In genomic region chr3:99227807-99228206, GRCm38 (mm10) we compare ENCODE assay signal across 27 mouse cellular contexts. TPM values are rescaled to one million over a fixed set of nuclear protein-coding genes. Genes with fewer than 3 reads are reported as not detected.
DNase-seq lines count a peak whose midpoint lies in the region; ATAC-seq and TF ChIP-seq lines count a peak whose summit lies in the region.
"Had no signal": no experiment of that assay in that cellular context is flagged by ENCODE, and none has a peak within 500 bp of the region (broad histone marks: within the 10 kb centered on the region; RNA-seq: fewer than 3 reads in every experiment).

No protein-coding gene starts in this region.

- H3K79me2 ChIP-seq in MEL (ENCODE audit: control insufficient read depth, insufficient read depth, low read length, poor library complexity), result no peaks in the 10 kb centered on the region

- DNase-seq in MEL (ENCODE audit: low read depth, low spot score), result peak; percentile 15
- no peak for DNase-seq in stomach, postnatal 0 days (ENCODE audit: low spot score)
- no peak for DNase-seq in left cerebral cortex, adult 18-20 months (ENCODE audit: low spot score in 2 of 2)
- DNase-seq in kidney, postnatal 4 days, result no peak
- DNase-seq in gastrocnemius, postnatal 4 days (ENCODE audit: low spot score in 2 of 2), result no peak
- DNase-seq: adrenal gland, adult 2 months; adrenal gland, postnatal 10 days; adrenal gland, postnatal 25 days; B cell, adult 2 months; cerebellum, adult 11 months; cerebellum, adult 18-20 months; cerebellum, adult 8-10 months; cerebellum, adult 9-11 months; cerebellum, postnatal 14 days; cerebellum, postnatal 36 days; forebrain, postnatal 0 days had no signal

- no peaks in the 10 kb centered on the region for H3K4me1 ChIP-seq in MEL (ENCODE audit: control insufficient read depth in 1 of 2, insufficient read depth in 2 of 2, low read length in 2 of 2)
- no peaks in the 10 kb centered on the region for H3K4me1 ChIP-seq in intestine, embryonic 16.5 days (ENCODE audit: control insufficient read depth, insufficient read depth, low read length)
- no peaks in the 10 kb centered on the region for H3K4me1 ChIP-seq in stomach, postnatal 0 days (replicated peaks; ENCODE audit: control insufficient read depth, insufficient read depth)
- no peaks in the 10 kb centered on the region for H3K4me1 ChIP-seq in forebrain, embryonic 16.5 days (replicated peaks; ENCODE audit: control insufficient read depth, insufficient read depth, low read length)
- H3K4me1 ChIP-seq: embryonic facial prominence, embryonic 10.5 days; embryonic facial prominence, embryonic 12.5 days; forebrain, embryonic 10.5 days; forebrain, embryonic 12.5 days had no signal

- H3K36me3 ChIP-seq in MEL (ENCODE audit: control insufficient read depth in 1 of 2, insufficient read depth in 2 of 2, low read length in 2 of 2), result no peaks in the 10 kb centered on the region
- H3K36me3 ChIP-seq in intestine, embryonic 16.5 days (ENCODE audit: control insufficient read depth, insufficient read depth, low read length), result no peaks in the 10 kb centered on the region
- H3K36me3 ChIP-seq in stomach, postnatal 0 days (ENCODE audit: control insufficient read depth, insufficient read depth, low read length), result no peaks in the 10 kb centered on the region
- H3K36me3 ChIP-seq in forebrain, embryonic 16.5 days (ENCODE audit: control insufficient read depth, insufficient read depth), result no peaks in the 10 kb centered on the region
- H3K36me3 ChIP-seq: embryonic facial prominence, embryonic 10.5 days; embryonic facial prominence, embryonic 12.5 days; forebrain, embryonic 10.5 days; forebrain, embryonic 12.5 days; G1E had no signal

- no peak for TF ChIP-seq POLR2A in MEL (IDR thresholded peaks at IDR 0.05; ENCODE audit: control insufficient read depth in 1 of 2, insufficient read depth in 1 of 2, low read depth in 1 of 2, low read length in 2 of 2, poor library complexity in 1 of 2)

- H3K27ac ChIP-seq in MEL (ENCODE audit: control insufficient read depth, low read depth, low read length), result no peak overlapping the region
- no peak overlapping the region for H3K27ac ChIP-seq in intestine, embryonic 16.5 days (ENCODE audit: low read length)
- no peak overlapping the region for H3K27ac ChIP-seq in stomach, postnatal 0 days (replicated peaks)
- H3K27ac ChIP-seq in forebrain, embryonic 16.5 days (ENCODE audit: low read length), result no peak overlapping the region
- H3K27ac ChIP-seq: embryonic facial prominence, embryonic 10.5 days; embryonic facial prominence, embryonic 12.5 days; forebrain, embryonic 10.5 days; forebrain, embryonic 12.5 days had no signal

- no peak for TF ChIP-seq RAD21 in MEL (IDR thresholded peaks at IDR 0.05; ENCODE audit: low read depth, low read length)

- H3K4me3 ChIP-seq in MEL (ENCODE audit: control insufficient read depth in 1 of 2, insufficient read depth in 1 of 2, low read depth in 2 of 2, low read length in 2 of 2), result no peak overlapping the region
- H3K4me3 ChIP-seq in intestine, embryonic 16.5 days (ENCODE audit: low read length), result no peak overlapping the region
- H3K4me3 ChIP-seq in stomach, postnatal 0 days (ENCODE audit: low read depth, low read length), result no peak overlapping the region
- H3K4me3 ChIP-seq in forebrain, embryonic 16.5 days (replicated peaks; ENCODE audit: low read length), result no peak overlapping the region
- H3K4me3 ChIP-seq: embryonic facial prominence, embryonic 10.5 days; embryonic facial prominence, embryonic 12.5 days; forebrain, embryonic 10.5 days; forebrain, embryonic 12.5 days had no signal

- TF ChIP-seq CTCF in MEL (IDR thresholded peaks at IDR 0.05 in 2 of 3, conservative IDR thresholded peaks at IDR 0.05 in 1 of 3; ENCODE audit: control insufficient read depth in 1 of 3, insufficient read depth in 1 of 3, low read depth in 2 of 3, low read length in 3 of 3, poor library complexity in 1 of 3, severe bottlenecking in 1 of 3), result no peak
- TF ChIP-seq CTCF in stomach, postnatal 0 days (IDR thresholded peaks at IDR 0.05; ENCODE audit: low read depth), result no peak

- peak; percentile 27; the same call in 1 of the 2 replicates for ATAC-seq in granulocyte monocyte progenitor cell, adult 5-6 weeks (replicated peaks; ENCODE audit: poor library complexity, severe bottlenecking)
- peak; percentile 81 for ATAC-seq in intestine, embryonic 16.5 days
- peak; percentile 93 for ATAC-seq in stomach, postnatal 0 days (ENCODE audit: low FRiP score, low TSS enrichment)
- ATAC-seq in forebrain, embryonic 16.5 days, result no peak
- ATAC-seq: CD4-positive, CD25-positive, alpha-beta regulatory T cell, adult 4 months; forebrain, embryonic 14.5 days; forebrain, postnatal 0 days had no signal

- no peak overlapping the region for H3K4me2 ChIP-seq in intestine, embryonic 16.5 days (ENCODE audit: low read depth, low read length)
- no peak overlapping the region for H3K4me2 ChIP-seq in stomach, postnatal 0 days (replicated peaks; ENCODE audit: low read depth)
- H3K4me2 ChIP-seq in forebrain, embryonic 16.5 days (ENCODE audit: low read length), result no peak overlapping the region
- H3K4me2 ChIP-seq: embryonic facial prominence, embryonic 12.5 days; forebrain, embryonic 12.5 days had no signal

- no peaks in the 10 kb centered on the region for H3K9me3 ChIP-seq in MEL (replicated peaks; ENCODE audit: insufficient read depth, low read length)
- H3K9me3 ChIP-seq in intestine, embryonic 16.5 days (ENCODE audit: control insufficient read depth, low read length), result no peaks in the 10 kb centered on the region
- no peaks in the 10 kb centered on the region for H3K9me3 ChIP-seq in stomach, postnatal 0 days (ENCODE audit: control insufficient read depth, low read length)
- H3K9me3 ChIP-seq in forebrain, embryonic 16.5 days (ENCODE audit: control insufficient read depth, low read length), result no peaks in the 10 kb centered on the region
- H3K9me3 ChIP-seq: embryonic facial prominence, embryonic 10.5 days; embryonic facial prominence, embryonic 12.5 days; forebrain, embryonic 10.5 days; forebrain, embryonic 12.5 days; G1E had no signal

- WGBS in intestine, embryonic 16.5 days, result 72% methylated on average over 2 of the region's 2 CpGs
- 59% methylated on average over 2 of the region's 2 CpGs for WGBS in stomach, postnatal 0 days
- WGBS in forebrain, embryonic 16.5 days, result 87% methylated on average over 2 of the region's 2 CpGs

- no peak for TF ChIP-seq EP300 in MEL (IDR thresholded peaks at IDR 0.05; ENCODE audit: low read depth in 1 of 2, low read length in 2 of 2)
- no peak for TF ChIP-seq EP300 in stomach, postnatal 0 days (optimal IDR thresholded peaks at IDR 0.05)

- no peaks in the 10 kb centered on the region for H3K27me3 ChIP-seq in MEL (ENCODE audit: control insufficient read depth in 1 of 2, insufficient read depth in 2 of 2, low read length in 2 of 2)
- H3K27me3 ChIP-seq in intestine, embryonic 16.5 days (replicated peaks; ENCODE audit: control insufficient read depth, insufficient read depth, low read length), result no peaks in the 10 kb centered on the region; the same call in 1 of the 2 replicates
- H3K27me3 ChIP-seq in stomach, postnatal 0 days (ENCODE audit: control insufficient read depth, insufficient read depth, low read length), result no peaks in the 10 kb centered on the region
- peaks cover 9% of the 10 kb centered on the region; the same call in 1 of the 2 replicates for H3K27me3 ChIP-seq in forebrain, embryonic 16.5 days (replicated peaks; ENCODE audit: control insufficient read depth, insufficient read depth, low read length)
- H3K27me3 ChIP-seq: CH12.LX; embryonic facial prominence, embryonic 12.5 days had no signal

- H3K9ac ChIP-seq in MEL (ENCODE audit: control insufficient read depth, low read depth, low read length, poor library complexity, severe bottlenecking), result no peak overlapping the region
- H3K9ac ChIP-seq in intestine, embryonic 16.5 days (ENCODE audit: low read depth, low read length), result no peak overlapping the region
- no peak overlapping the region for H3K9ac ChIP-seq in stomach, postnatal 0 days (ENCODE audit: low read length)
- H3K9ac ChIP-seq in forebrain, embryonic 16.5 days (replicated peaks; ENCODE audit: low read depth, low read length), result no peak overlapping the region
- H3K9ac ChIP-seq: embryonic facial prominence, embryonic 12.5 days; forebrain, embryonic 12.5 days; forebrain, postnatal 0 days had no signal

TF ChIP-seq in MEL, 35 proteins besides CTCF, POLR2A, EP300 and RAD21 (continues in another document):
- TF ChIP-seq BHLHE40 (IDR thresholded peaks at IDR 0.05; ENCODE audit: borderline replicate concordance, low read depth, low read length), result no peak
- TF ChIP-seq ZKSCAN1 (IDR thresholded peaks at IDR 0.05; ENCODE audit: low read depth, low read length), result no peak
- no peak for TF ChIP-seq GATA1 (IDR thresholded peaks at IDR 0.05; ENCODE audit: low read depth, low read length)
- no peak for TF ChIP-seq NRF1 (IDR thresholded peaks at IDR 0.05; ENCODE audit: insufficient read depth, low read depth, low read length, poor library complexity, severe bottlenecking)
- no peak for TF ChIP-seq SIN3A (IDR thresholded peaks at IDR 0.05; ENCODE audit: low read length)
- TF ChIP-seq HCFC1 (IDR thresholded peaks at IDR 0.05; ENCODE audit: low read depth, low read length), result no peak
- no peak for TF ChIP-seq UBTF (IDR thresholded peaks at IDR 0.05; ENCODE audit: borderline replicate concordance, insufficient read depth, low read depth, low read length)
- no peak for TF ChIP-seq TBP (IDR thresholded peaks at IDR 0.05; ENCODE audit: low read depth, low read length)
- TF ChIP-seq MYC (IDR thresholded peaks at IDR 0.05; ENCODE audit: low read depth, low read length), result no peak
- TF ChIP-seq KAT2A (conservative IDR thresholded peaks at IDR 0.05; ENCODE audit: low read depth, low read length), result no peak
- no peak for TF ChIP-seq MAZ (IDR thresholded peaks at IDR 0.05; ENCODE audit: low read depth, low read length)
- no peak for TF ChIP-seq RCOR1 (IDR thresholded peaks at IDR 0.05; ENCODE audit: low read depth, low read length)
- no peak for TF ChIP-seq ZNF384 (IDR thresholded peaks at IDR 0.05; ENCODE audit: low read depth, low read length)
- TF ChIP-seq SMC3 (IDR thresholded peaks at IDR 0.05; ENCODE audit: low read depth, low read length), result no peak

RNA-seq across cellular contexts. Expression of gene Tbx15, which starts 12.4 kb away (rescaled TPM):
- 8.9 and 9.8 TPM in 2 replicates for total RNA-seq in MEL (2012; rRNA removed)
- 10 to 100 TPM in 1 of 2 experiments, not detected in 1; 13.0 TPM for polyA plus RNA-seq in MEL (2012; ENCODE audit: insufficient read depth in 1 of 2, insufficient read length in 2 of 2, low read depth in 1 of 2, low replicate concordance in 2 of 2, missing spikeins in 1 of 2)
- total RNA-seq in granulocyte monocyte progenitor cell, adult 5-6 weeks (2014; fragmentation: Nextera tagmentation), result not detected in 2 replicates
- not detected in 2 replicates for total RNA-seq in granulocyte monocyte progenitor cell, adult 5-6 weeks (2017)
- 0.10 and 0.13 TPM in 2 replicates for polyA plus RNA-seq in intestine, embryonic 16.5 days (2015; fragmentation: Nextera tagmentation; extraction: Ambion mirVana)
- not detected in 2 replicates for polyA plus RNA-seq in stomach, postnatal 0 days (2015; fragmentation: Nextera tagmentation; extraction: Ambion mirVana)
- 1 to 10 TPM; 1.2 to 1.9 TPM for total RNA-seq in left cerebral cortex, adult 18-20 months (2021)
- 0.73 and 0.79 TPM in 2 replicates for polyA plus RNA-seq in forebrain, embryonic 16.5 days (2015; fragmentation: Nextera tagmentation; extraction: Ambion mirVana)
- 100 to 1,000 TPM; 111 to 117 TPM for total RNA-seq in gastrocnemius, postnatal 4 days (2021)
- polyA plus RNA-seq: CD4-positive, CD25-positive, alpha-beta regulatory T cell, adult 4 months; G1E had no signal

Comparison
In these comparisons a context has a peak if more than half of its experiments do, and no peak if none do; other contexts are left out.
1. RNA of gene Tbx15, which starts 12.4 kb away (total RNA-seq): 111 to 117 TPM in gastrocnemius, postnatal 4 days; 8.9 to 9.8 TPM in MEL, 1.2 to 1.9 TPM in left cerebral cortex, adult 18-20 months and not detected in granulocyte monocyte progenitor cell, adult 5-6 weeks; every median in the first group is over 10 times any median in the second.